Mouse (Mus musculus) lung, embryonic 15.5 days (tissue): ENCODE measurements at regions not wholly inside any gene's neighbourhood (a gene's known extent, or its start where the extent isn't known, plus 50 kb on each side); places are given as distances from the start of the nearest gene placed in this dataset.
A peak's percentile ranks its signal among the peaks of the same experiment; 100 is the strongest.

Experiments used
- ATAC-seq: fragments of 200-750 bp; cut with Nextera tagmentation; 2 replicates; pipeline ENCODE4 v1.8.0; 2017; ENCODE audit warnings: moderate number of reproducible peaks, borderline replicate concordance; ENCODE audit not compliant: low FRiP score, low TSS enrichment; ENCODE audit errors: extremely low read depth
- H3K27ac ChIP-seq: fragments of 300-500 bp; sonication (generic); 2 replicates; pipeline ENCODE4 v1.5.1; 2015; ENCODE audit warnings: moderate library complexity, mild to moderate bottlenecking, inconsistent platforms
- H3K27me3 ChIP-seq: fragments of 300-500 bp; sonication (generic); 2 replicates; pipeline ENCODE4 v1.6.1; 2015; ENCODE audit warnings: inconsistent platforms
- H3K36me3 ChIP-seq: fragments of 300-500 bp; sonication (generic); 2 replicates; pipeline ENCODE4 v1.6.1; 2015; ENCODE audit warnings: inconsistent platforms
- H3K4me1 ChIP-seq: fragments of 300-500 bp; sonication (generic); 2 replicates; pipeline ENCODE4 v1.6.1; 2015; ENCODE audit warnings: inconsistent platforms
- H3K4me2 ChIP-seq: fragments of 300-500 bp; sonication (generic); 2 replicates; pipeline ENCODE4 v1.6.1; 2015; ENCODE audit warnings: inconsistent platforms, mild to moderate bottlenecking, moderate library complexity
- H3K4me3 ChIP-seq: fragments of 300-500 bp; sonication (generic); 2 replicates; pipeline ENCODE4 v1.5.1; 2015; ENCODE audit warnings: mild to moderate bottlenecking, inconsistent platforms
- H3K9ac ChIP-seq: fragments of 300-500 bp; sonication (generic); 2 replicates; pipeline ENCODE4 v1.6.1; 2015; ENCODE audit warnings: inconsistent platforms
- H3K9me3 ChIP-seq: fragments of 300-500 bp; sonication (generic); 2 replicates; pipeline ENCODE4 v1.6.1; 2016; ENCODE audit warnings: inconsistent platforms
- WGBS: fragments of 180-500 bp; shearing (Covaris S2); methylation state at CpG from one replicate; pipeline ENCODE4 v1.1.7; 2015; 5-methylcytosine and 5-hydroxymethylcytosine counted together

- Histone ChIP-seq H3K4me1 (no peaks in the 10 kb centered on the region), H3K9ac (no peak overlapping the region), H3K27ac (no peak overlapping the region), H3K4me3 (no peak overlapping the region), H3K9me3 (no peaks in the 10 kb centered on the region), H3K4me2 (no peak overlapping the region), H3K27me3 (no peaks in the 10 kb centered on the region), H3K36me3 (no peaks in the 10 kb centered on the region)
- WGBS = 85% methylated on average over 3 of the region's 3 CpGs
- no peak for ATAC-seq
Measured at GRCm38 (mm10) chr6:16171871-16172270, 451.4 kb downstream of the Mdfic start.

DNA sequence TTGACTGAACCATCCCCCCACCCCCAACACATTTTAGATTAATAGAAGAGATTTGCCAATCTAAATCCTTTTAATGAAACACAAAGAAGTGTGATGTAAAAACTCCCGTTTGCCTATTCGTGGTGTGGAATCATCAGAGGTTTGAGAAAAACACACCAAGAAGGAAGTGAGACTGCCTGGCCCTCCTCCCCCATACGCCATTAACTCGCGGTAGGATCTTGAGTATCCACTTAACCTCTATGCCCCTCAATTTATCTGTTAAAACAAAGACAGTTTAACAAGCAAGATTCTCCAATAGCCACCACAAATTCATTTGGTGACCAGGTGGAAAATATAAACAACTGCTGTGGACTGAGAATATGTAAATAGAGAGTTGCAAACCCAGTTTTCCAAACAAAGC, 456.9 kb downstream of the Mdfic start:
- ATAC-seq = no peak
- H3K27ac ChIP-seq = no peak overlapping the region
- no peak overlapping the region for H3K4me3 ChIP-seq
- H3K9ac ChIP-seq = no peak overlapping the region
- no peaks in the 10 kb centered on the region for H3K9me3 ChIP-seq
- no peak overlapping the region for H3K4me2 ChIP-seq
- 23% methylated on average over 5 of the region's 5 CpGs for WGBS
- H3K27me3 ChIP-seq = no peaks in the 10 kb centered on the region
- no peaks in the 10 kb centered on the region for H3K4me1 ChIP-seq
- no peaks in the 10 kb centered on the region for H3K36me3 ChIP-seq

DNA sequence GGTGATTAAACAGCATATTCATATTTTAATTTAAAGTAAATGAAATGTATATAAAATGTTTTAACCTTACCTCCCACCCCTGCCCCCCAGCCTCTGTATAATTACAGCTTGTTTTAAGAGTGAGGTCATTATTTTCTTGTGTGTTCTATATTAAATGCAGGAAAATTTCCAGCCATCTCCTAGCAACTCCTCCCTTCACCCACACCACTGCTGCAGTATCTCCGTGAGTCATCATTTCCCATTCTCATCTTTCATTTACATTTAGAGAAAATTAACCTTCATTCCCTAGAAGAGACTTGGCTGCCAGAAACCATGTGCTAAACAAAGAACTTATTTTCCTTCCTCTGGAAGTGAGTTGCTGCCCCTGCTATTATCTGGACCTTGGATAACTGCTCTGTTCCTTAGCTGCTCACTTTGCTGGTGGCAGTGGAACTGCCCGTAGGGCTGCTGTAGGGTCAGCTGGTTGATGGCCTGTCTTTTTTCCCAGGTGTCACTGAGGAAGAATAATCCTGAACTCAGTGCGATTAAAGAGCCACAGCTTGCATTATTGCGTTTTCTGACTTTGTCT, 467.6 kb downstream of the Mdfic start:
- Histone ChIP-seq H3K9me3 (no peaks in the 10 kb centered on the region), H3K4me2 (no peak overlapping the region), H3K36me3 (no peaks in the 10 kb centered on the region), H3K4me3 (no peak overlapping the region), H3K9ac (no peak overlapping the region), H3K27ac (no peak overlapping the region; the same call in 1 of the 2 replicates), H3K27me3 (no peaks in the 10 kb centered on the region), H3K4me1 (no peaks in the 10 kb centered on the region)
- WGBS = 43% methylated on average over 4 of the region's 4 CpGs
- ATAC-seq = peak; percentile 42; the same call in 1 of the 2 replicates

- 52% methylated on average over 5 of the region's 5 CpGs for WGBS
Measured at GRCm38 (mm10) chr6:16212975-16213374, 492.5 kb downstream of the Mdfic start.

DNA sequence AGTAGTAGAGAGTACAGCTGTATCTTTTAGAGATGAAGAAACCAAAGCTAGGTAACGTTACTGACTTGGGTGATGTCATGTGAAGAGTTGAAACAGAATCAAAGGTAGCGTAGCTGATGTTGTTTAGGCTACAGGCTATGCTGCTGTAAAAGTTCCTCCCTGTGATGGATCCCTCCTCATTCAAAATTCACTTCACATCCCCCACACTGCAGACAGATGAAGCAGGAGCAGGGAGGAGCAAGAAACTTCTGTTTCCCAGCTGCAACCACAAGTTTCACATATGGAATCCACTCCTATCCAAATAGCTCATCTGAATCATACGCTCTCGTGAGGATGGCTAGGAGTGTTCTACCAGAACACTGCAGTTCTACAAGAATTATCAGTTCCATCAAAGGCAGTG, 493.2 kb downstream of the Mdfic start:
- Histone ChIP-seq H3K9me3 (no peaks in the 10 kb centered on the region), H3K4me2 (no peak overlapping the region), H3K36me3 (no peaks in the 10 kb centered on the region), H3K4me3 (no peak overlapping the region), H3K27me3 (no peaks in the 10 kb centered on the region), H3K27ac (no peak overlapping the region), H3K9ac (no peak overlapping the region), H3K4me1 (no peaks in the 10 kb centered on the region)
- no peak for ATAC-seq
- 74% methylated on average over 4 of the region's 4 CpGs for WGBS

More at GRCm38 (mm10) chr6:16212975-16213374, 492.5 kb downstream of the Mdfic start:
- Histone ChIP-seq H3K9ac (no peak overlapping the region), H3K4me2 (no peak overlapping the region), H3K27ac (no peak overlapping the region), H3K4me3 (no peak overlapping the region), H3K4me1 (no peaks in the 10 kb centered on the region), H3K9me3 (no peaks in the 10 kb centered on the region), H3K27me3 (no peaks in the 10 kb centered on the region), H3K36me3 (no peaks in the 10 kb centered on the region)
- no peak for ATAC-seq

- H3K36me3 ChIP-seq = no peaks in the 10 kb centered on the region
- H3K9me3 ChIP-seq = no peaks in the 10 kb centered on the region
- ATAC-seq = no peak
- H3K9ac ChIP-seq = no peak overlapping the region
- no peak overlapping the region for H3K27ac ChIP-seq
- no peaks in the 10 kb centered on the region for H3K27me3 ChIP-seq
- WGBS = 35% methylated on average over 3 of the region's 3 CpGs
- H3K4me3 ChIP-seq = no peak overlapping the region
- H3K4me2 ChIP-seq = no peak overlapping the region
- no peaks in the 10 kb centered on the region for H3K4me1 ChIP-seq
Measured at GRCm38 (mm10) chr6:16221002-16221627, 500.7 kb downstream of the Mdfic start.
